8 mouse cellular contexts compared by ENCODE assay signal in genomic region chr16:10447264-10447594, GRCm38 (mm10). TPM values are rescaled to one million over a fixed set of nuclear protein-coding genes. Genes with fewer than 3 reads are reported as not detected.
DNase-seq lines count a peak whose midpoint lies in the region; ATAC-seq and TF ChIP-seq lines count a peak whose summit lies in the region.

Gene Tvp23a (minus strand): TSS chr16:10447362.

- DNase-seq in lung, adult 2 months = no peak
- no peak for DNase-seq in lung, adult 18-20 months
- DNase-seq in forebrain, embryonic 10.5 days (ENCODE audit: extremely low spot score, low spot score) = peak; percentile 84
- DNase-seq in layer of hippocampus, adult 2 months (ENCODE audit: low spot score in 2 of 2) = peak; percentile 91 to 93
- DNase-seq in liver, postnatal 0 days = peak; percentile 61
- peak; percentile 72 for DNase-seq in retina, adult 2 months (ENCODE audit: low read depth, low spot score)
- no peak for DNase-seq in T-cell, adult 2 months (ENCODE audit: low spot score)

- no peak within 1 kb of the TSS for H3K4me3 ChIP-seq in lung, adult 2 months (replicated peaks; ENCODE audit: extremely low read depth, low read depth, low read length)
- H3K4me3 ChIP-seq in forebrain, embryonic 10.5 days = peak within 1 kb of the TSS; percentile 64
- peak within 1 kb of the TSS; percentile 47 for H3K4me3 ChIP-seq in heart, embryonic 13.5 days
- H3K4me3 ChIP-seq in layer of hippocampus, adult 2 months = peak within 1 kb of the TSS; percentile 72
- no peak within 1 kb of the TSS for H3K4me3 ChIP-seq in liver, postnatal 0 days (ENCODE audit: low read depth, low read length)

- TF ChIP-seq EP300 in liver, postnatal 0 days (IDR thresholded peaks at IDR 0.05; ENCODE audit: low read depth) = no peak

- H3K27ac ChIP-seq in forebrain, embryonic 10.5 days = peak within 1 kb of the TSS; percentile 91
- H3K27ac ChIP-seq in heart, embryonic 13.5 days (replicated peaks) = peak within 1 kb of the TSS; percentile 30; the same call in 1 of the 2 replicates
- H3K27ac ChIP-seq in layer of hippocampus, adult 2 months = peak within 1 kb of the TSS; percentile 89
- no peak within 1 kb of the TSS for H3K27ac ChIP-seq in liver, postnatal 0 days (ENCODE audit: low read depth)

- H3K36me3 ChIP-seq in forebrain, embryonic 10.5 days (replicated peaks) = no peaks in the 10 kb centered on the region
- no peaks in the 10 kb centered on the region for H3K36me3 ChIP-seq in heart, embryonic 13.5 days
- no peaks in the 10 kb centered on the region for H3K36me3 ChIP-seq in liver, postnatal 0 days (replicated peaks; ENCODE audit: insufficient read depth, low read length)

- H3K27me3 ChIP-seq in forebrain, embryonic 10.5 days (ENCODE audit: poor library complexity, severe bottlenecking) = no peaks in the 10 kb centered on the region
- H3K27me3 ChIP-seq in heart, embryonic 13.5 days (replicated peaks) = no peaks in the 10 kb centered on the region
- H3K27me3 ChIP-seq in liver, postnatal 0 days (ENCODE audit: insufficient read depth, low read length) = no peaks in the 10 kb centered on the region

- TF ChIP-seq POLR2A in lung, adult 2 months (IDR thresholded peaks at IDR 0.05; ENCODE audit: borderline replicate concordance, extremely low read depth, low read depth, low read length) = peak; percentile 14; the same call in 1 of the 2 replicates

- peak within 1 kb of the TSS; percentile 65 for H3K9ac ChIP-seq in heart, embryonic 13.5 days
- no peak within 1 kb of the TSS for H3K9ac ChIP-seq in liver, postnatal 0 days (replicated peaks)

- 27% methylated on average over 12 of the region's 12 CpGs for WGBS in lung, adult 2 months
- WGBS in forebrain, embryonic 10.5 days = 2% methylated on average over 12 of the region's 12 CpGs
- 3% methylated on average over 12 of the region's 12 CpGs for WGBS in heart, embryonic 13.5 days
- 23% methylated on average over 12 of the region's 12 CpGs for WGBS in liver, postnatal 0 days (ENCODE audit: insufficient replicate concordance)

- H3K4me1 ChIP-seq in lung, adult 2 months (ENCODE audit: control insufficient read depth, insufficient read depth, low read length) = peaks cover 5% of the 10 kb centered on the region; the same call in 1 of the 2 replicates
- peaks cover 29% of the 10 kb centered on the region for H3K4me1 ChIP-seq in forebrain, embryonic 10.5 days
- H3K4me1 ChIP-seq in heart, embryonic 13.5 days = peaks cover 28% of the 10 kb centered on the region
- H3K4me1 ChIP-seq in liver, postnatal 0 days (ENCODE audit: insufficient read depth) = peaks cover 20% of the 10 kb centered on the region

- ATAC-seq in heart, embryonic 13.5 days (ENCODE audit: extremely low read depth, insufficient number of reproducible peaks, low FRiP score, low TSS enrichment) = no peak
- ATAC-seq in liver, postnatal 0 days = peak; percentile 45; the same call in 1 of the 2 replicates

- no peak for TF ChIP-seq CTCF in lung, adult 2 months (IDR thresholded peaks at IDR 0.05; ENCODE audit: insufficient read depth, low read length)
- TF ChIP-seq CTCF in layer of hippocampus, adult 2 months (conservative IDR thresholded peaks at IDR 0.05) = peak; percentile 25
- TF ChIP-seq CTCF in liver, postnatal 0 days (IDR thresholded peaks at IDR 0.05; ENCODE audit: low read depth) = no peak

- H3K4me2 ChIP-seq in heart, embryonic 13.5 days = peak within 1 kb of the TSS; percentile 67
- H3K4me2 ChIP-seq in liver, postnatal 0 days (ENCODE audit: low read depth, low read length) = peak within 1 kb of the TSS; percentile 38

- no peaks in the 10 kb centered on the region for H3K9me3 ChIP-seq in forebrain, embryonic 10.5 days
- H3K9me3 ChIP-seq in heart, embryonic 13.5 days = no peaks in the 10 kb centered on the region
- H3K9me3 ChIP-seq in liver, postnatal 0 days (ENCODE audit: low read length) = no peaks in the 10 kb centered on the region

RNA-seq across cellular contexts. Expression of gene Tvp23a, which starts in this region (rescaled TPM):
- polyA plus RNA-seq in lung, adult 2 months (2012; rRNA removed) = 0.63 and 1.2 TPM in 2 replicates
- polyA plus RNA-seq in forebrain, embryonic 10.5 days (2016; fragmentation: Nextera tagmentation; extraction: Ambion mirVana) = 20.5 and 20.8 TPM in 2 replicates
- 3.9 and 4.1 TPM in 2 replicates for polyA plus RNA-seq in heart, embryonic 13.5 days (2015; fragmentation: Nextera tagmentation; extraction: Ambion mirVana)
- total RNA-seq in layer of hippocampus, adult 2 months (2021) = 10 to 100 TPM; 26.2 to 27.2 TPM
- polyA plus RNA-seq in liver, postnatal 0 days (2015; fragmentation: Nextera tagmentation; extraction: Ambion mirVana) = 0.20 and 0.21 TPM in 2 replicates

Comparison
In these comparisons a context has a peak if more than half of its experiments do, and no peak if none do; other contexts are left out.
1. Peak in DNase-seq, ATAC-seq and H3K4me2 ChIP-seq in liver, postnatal 0 days; RNA of the gene not detected or under 1 TPM.
2. DNase-seq: peak in forebrain, embryonic 10.5 days (single experiment), layer of hippocampus, adult 2 months (2 of 2) and retina, adult 2 months (single experiment); none in lung, adult 2 months (single experiment), lung, adult 18-20 months (0 of 2) and T-cell, adult 2 months (single experiment).
3. H3K4me3 ChIP-seq: peak in forebrain, embryonic 10.5 days (single experiment), heart, embryonic 13.5 days (single experiment) and layer of hippocampus, adult 2 months (single experiment); none in lung, adult 2 months (single experiment) and liver, postnatal 0 days (single experiment).